Mouse (Mus musculus): ENCODE measurements around the gene Arnt. TPM values are rescaled to one million over a fixed set of nuclear protein-coding genes. Genes with fewer than 3 reads are reported as not detected.

Gene Arnt
- polyA plus RNA-seq, 1 experiment from 2014 or later: 27.5 TPM

DNA sequence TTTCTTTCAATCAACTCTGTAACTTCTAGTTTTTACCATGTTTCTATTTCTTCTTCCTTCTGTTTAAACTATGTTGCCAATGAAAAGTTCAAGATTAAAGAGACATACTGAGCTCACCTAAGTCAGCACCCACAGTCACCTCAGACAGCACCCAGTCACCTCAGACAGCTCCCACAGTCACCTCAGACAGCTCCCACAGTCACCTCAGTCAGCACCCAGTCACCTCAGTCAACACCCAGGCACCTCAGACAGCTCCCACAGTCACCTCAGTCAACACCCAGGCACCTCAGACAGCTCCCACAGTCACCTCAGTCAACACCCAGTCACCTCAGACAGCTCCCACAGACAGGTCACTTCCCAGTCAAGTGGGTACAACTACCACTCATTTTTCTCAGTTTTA is 108.0 kb downstream of the Arnt start:
- no peak overlapping the region for H3K27ac ChIP-seq (replicated peaks in 1 of 2; ENCODE audit: control insufficient read depth in 1 of 2, insufficient read depth in 1 of 2, low read depth in 2 of 2, low read length in 2 of 2)
- no peaks in the 10 kb centered on the region for H3K27me3 ChIP-seq (ENCODE audit: control insufficient read depth, insufficient read depth, low read length)
- ATAC-seq (ENCODE audit: insufficient number of reproducible peaks, insufficient read depth, low FRiP score, low read depth): no peak
- no peak overlapping the region for H3K4me2 ChIP-seq (ENCODE audit: low read length)
- H3K9ac ChIP-seq (ENCODE audit: low read length): no peak overlapping the region
- no peaks in the 10 kb centered on the region for H3K4me1 ChIP-seq (ENCODE audit: control insufficient read depth in 2 of 2, insufficient read depth in 2 of 2, low read length in 2 of 2)
- no peak overlapping the region for H3K4me3 ChIP-seq (ENCODE audit: control insufficient read depth in 1 of 2, insufficient read depth in 1 of 2, low read depth in 1 of 2, low read length in 2 of 2)
- H3K36me3 ChIP-seq (ENCODE audit: control insufficient read depth, insufficient read depth, low read length): no peaks in the 10 kb centered on the region
- H3K9me3 ChIP-seq (ENCODE audit: control insufficient read depth, low read length): no peaks in the 10 kb centered on the region

DNA sequence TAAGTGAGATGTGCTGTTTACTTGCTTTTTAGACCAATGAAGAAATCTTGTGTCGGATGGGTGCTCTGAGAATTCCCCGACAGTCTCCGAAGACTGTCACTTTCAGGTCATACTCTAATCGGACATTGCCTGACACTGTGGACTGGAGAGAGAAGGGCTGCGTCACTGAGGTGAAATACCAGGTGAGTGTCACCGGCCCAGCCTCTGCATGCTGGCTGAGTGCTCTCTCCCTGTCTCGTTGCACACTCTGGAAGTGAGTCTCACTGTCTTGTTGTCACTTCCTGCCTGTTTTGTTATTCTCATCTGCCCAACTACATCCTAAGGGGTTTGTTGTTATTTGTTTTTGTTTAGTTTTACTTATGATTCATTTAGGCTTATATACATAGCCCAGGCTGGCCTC is 108.8 kb downstream of the Arnt start:
- Histone ChIP-seq H3K4me2 (ENCODE audit: low read length) (no peak overlapping the region), H3K4me3 (ENCODE audit: control insufficient read depth in 1 of 2, insufficient read depth in 1 of 2, low read depth in 1 of 2, low read length in 2 of 2) (no peak overlapping the region), H3K27ac (replicated peaks in 1 of 2; ENCODE audit: control insufficient read depth in 1 of 2, insufficient read depth in 1 of 2, low read depth in 2 of 2, low read length in 2 of 2) (no peak overlapping the region), H3K27me3 (ENCODE audit: control insufficient read depth, insufficient read depth, low read length) (no peaks in the 10 kb centered on the region), H3K36me3 (ENCODE audit: control insufficient read depth, insufficient read depth, low read length) (no peaks in the 10 kb centered on the region), H3K9ac (ENCODE audit: low read length) (no peak overlapping the region), H3K4me1 (ENCODE audit: control insufficient read depth in 2 of 2, insufficient read depth in 2 of 2, low read length in 2 of 2) (no peaks in the 10 kb centered on the region), H3K9me3 (ENCODE audit: control insufficient read depth, low read length) (no peaks in the 10 kb centered on the region)
- WGBS: 69% methylated on average over 7 of the region's 7 CpGs
- ATAC-seq (ENCODE audit: insufficient number of reproducible peaks, insufficient read depth, low FRiP score, low read depth): no peak

Other genes starting within 250 kb of the Arnt start
- 6.6 and 7.9 TPM in 2 replicates for gene Gabpb2, start 216.5 kb upstream of the Arnt start, polyA plus RNA-seq (2014; fragmentation: Nextera tagmentation; extraction: Ambion mirVana)
- 61.7 and 63.3 TPM in 2 replicates for gene Cdc42se1, start 205.7 kb upstream of the Arnt start, polyA plus RNA-seq (2014; fragmentation: Nextera tagmentation; extraction: Ambion mirVana)
- 12.6 and 14.2 TPM in 2 replicates for gene Mllt11, start 202.2 kb upstream of the Arnt start, polyA plus RNA-seq (2014; fragmentation: Nextera tagmentation; extraction: Ambion mirVana)
- gene Gm128, start 192.8 kb upstream of the Arnt start, polyA plus RNA-seq (2014; fragmentation: Nextera tagmentation; extraction: Ambion mirVana): 0.23 and 0.46 TPM in 2 replicates
- not detected in 2 replicates for gene Bnipl, start 183.2 kb upstream of the Arnt start, polyA plus RNA-seq (2014; fragmentation: Nextera tagmentation; extraction: Ambion mirVana)
- gene Mindy1, start 153.0 kb upstream of the Arnt start, polyA plus RNA-seq (2014; fragmentation: Nextera tagmentation; extraction: Ambion mirVana): 25.6 and 28.8 TPM in 2 replicates
- 29.8 and 31.7 TPM in 2 replicates for gene Prune1, start 152.3 kb upstream of the Arnt start, polyA plus RNA-seq (2014; fragmentation: Nextera tagmentation; extraction: Ambion mirVana)
- gene Anxa9, start 127.2 kb upstream of the Arnt start, polyA plus RNA-seq (2014; fragmentation: Nextera tagmentation; extraction: Ambion mirVana): 0.88 TPM in 2 replicates
- 118 and 123 TPM in 2 replicates for gene Cers2, start 119.6 kb upstream of the Arnt start, polyA plus RNA-seq (2014; fragmentation: Nextera tagmentation; extraction: Ambion mirVana)
- gene Setdb1, start 77.2 kb upstream of the Arnt start, polyA plus RNA-seq (2014; fragmentation: Nextera tagmentation; extraction: Ambion mirVana): 22.1 and 24.4 TPM in 2 replicates
- gene 4930558C23Rik, start 31.5 kb upstream of the Arnt start, polyA plus RNA-seq (2014; fragmentation: Nextera tagmentation; extraction: Ambion mirVana): not detected in 2 replicates
- 23.2 and 23.9 TPM in 2 replicates for gene Ctsk, start 64.9 kb downstream of the Arnt start, polyA plus RNA-seq (2014; fragmentation: Nextera tagmentation; extraction: Ambion mirVana)
- gene Ctss, start 92.4 kb downstream of the Arnt start, polyA plus RNA-seq (2014; fragmentation: Nextera tagmentation; extraction: Ambion mirVana): 19.0 and 28.3 TPM in 2 replicates
- gene Hormad1, start 125.3 kb downstream of the Arnt start, polyA plus RNA-seq (2014; fragmentation: Nextera tagmentation; extraction: Ambion mirVana): not detected in 2 replicates
- 26.9 and 27.3 TPM in 2 replicates for gene Golph3l, start 154.5 kb downstream of the Arnt start, polyA plus RNA-seq (2014; fragmentation: Nextera tagmentation; extraction: Ambion mirVana)
- gene Ensa, start 190.6 kb downstream of the Arnt start, polyA plus RNA-seq (2014; fragmentation: Nextera tagmentation; extraction: Ambion mirVana): 47.4 and 51.1 TPM in 2 replicates
- 54.3 and 57.2 TPM in 2 replicates for gene Mcl1, start 224.4 kb downstream of the Arnt start, polyA plus RNA-seq (2014; fragmentation: Nextera tagmentation; extraction: Ambion mirVana)